Mouse (Mus musculus): ENCODE measurements around the gene Rhbdf2. TPM values are rescaled to one million over a fixed set of nuclear protein-coding genes. Genes with fewer than 3 reads are reported as not detected.

The Rhbdf2 gene
- total RNA-seq, 4 experiments from 2014 or later, result 1.1 to 2.5 (median 1.8) TPM

DNA sequence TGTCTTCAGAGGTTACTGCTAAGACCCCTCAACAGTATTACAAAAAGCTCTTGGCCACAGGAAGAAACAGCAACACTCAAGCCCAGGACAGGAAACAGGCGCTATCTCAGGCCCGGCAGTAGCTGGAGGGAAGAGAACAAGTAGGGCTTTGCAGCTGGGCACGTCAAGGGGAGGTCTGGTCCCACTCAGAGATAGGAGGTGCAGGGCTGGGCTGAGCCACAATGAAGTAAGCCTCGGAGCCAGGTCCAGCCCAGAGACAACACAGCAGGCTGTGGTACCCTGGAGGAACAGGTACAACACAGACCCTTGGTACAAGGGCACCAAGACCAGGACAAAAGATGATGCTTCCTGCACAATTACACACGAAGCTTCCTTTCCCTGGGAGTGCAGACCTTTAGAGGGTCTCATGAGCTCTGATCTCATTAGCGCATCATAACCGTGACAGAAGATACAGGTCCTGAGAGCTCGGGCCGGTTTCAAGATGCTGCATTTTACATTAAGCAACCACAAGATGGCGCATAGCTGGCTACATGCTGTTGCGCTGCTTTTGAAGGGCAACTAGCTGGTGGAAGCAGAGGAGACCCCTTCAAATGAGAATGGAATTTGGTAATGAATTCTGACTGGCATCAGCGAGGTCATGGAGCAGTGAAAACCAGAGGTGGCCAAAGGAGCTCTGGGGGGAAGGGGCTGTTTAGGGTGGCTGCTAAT is 72.5 kb downstream of the Rhbdf2 start:
- DNase-seq (ENCODE audit: low spot score in 2 of 2), result peak in 1 of 2 experiments; percentile 36

GRCm38 (mm10) chr11:116552194-116552593 is 74.6 kb downstream of the Rhbdf2 start:
- DNase-seq (ENCODE audit: low spot score in 2 of 2), result no peak

GRCm38 (mm10) chr11:116550748-116551147 is 76.1 kb downstream of the Rhbdf2 start:
- no peak for DNase-seq (ENCODE audit: low spot score in 2 of 2)

DNA sequence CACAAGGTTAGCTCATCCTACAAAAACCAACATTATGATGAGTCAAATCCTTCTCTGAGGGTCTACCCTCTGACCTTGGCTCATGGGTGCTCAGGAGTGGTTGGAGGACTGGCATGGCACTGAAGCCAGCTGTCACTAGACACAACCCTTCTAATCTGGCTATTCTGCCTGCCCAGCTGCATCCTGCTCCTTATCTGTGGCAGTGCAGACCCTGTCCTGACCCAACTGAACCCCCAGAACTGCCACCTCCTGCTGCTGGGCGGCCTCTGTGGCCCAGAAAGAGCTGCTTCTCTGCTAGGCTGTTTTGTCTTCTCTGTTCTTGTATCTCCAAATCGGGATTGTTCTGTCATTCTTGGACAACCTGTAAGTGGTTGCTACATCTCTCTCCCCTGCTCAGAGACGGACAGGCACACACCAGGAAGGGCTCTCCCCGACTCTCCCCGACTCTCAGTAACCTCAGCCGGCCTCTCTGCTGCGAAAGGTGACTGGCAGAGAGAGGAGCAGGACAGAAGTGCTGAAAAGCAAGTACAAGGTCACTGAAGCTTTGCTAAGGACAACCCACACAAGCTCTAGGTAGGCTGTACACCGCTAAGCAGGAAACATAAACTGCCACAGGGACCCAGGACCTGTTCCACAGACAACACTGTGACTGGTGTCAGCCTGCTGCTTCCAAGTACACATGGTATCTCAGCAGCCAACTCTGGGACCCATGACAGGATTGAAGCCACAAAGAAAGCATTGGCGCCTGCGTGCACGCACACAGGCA is 77.4 kb downstream of the Rhbdf2 start:
- no peak for DNase-seq (ENCODE audit: low spot score in 2 of 2)

GRCm38 (mm10) chr11:116548780-116549179 is 78.0 kb downstream of the Rhbdf2 start:
- DNase-seq (ENCODE audit: low spot score in 2 of 2), result no peak

Other genes with a start within 250 kb of the Rhbdf2 start
- gene Rnf157, start 214.0 kb downstream of the Rhbdf2 start, total RNA-seq (2022), result 100 to 1,000 TPM; 220 to 248 (median 241) TPM
- gene Ubald2, start 192.9 kb downstream of the Rhbdf2 start, total RNA-seq (2022), result 10 to 100 TPM; 28.6 to 30.4 (median 29.5) TPM
- under 1 TPM in 1 of 4 experiments, not detected in 3; 0.14 TPM for gene Qrich2, start 160.8 kb downstream of the Rhbdf2 start, total RNA-seq (2022)
- 100 to 1,000 TPM in 1 of 4 experiments, 10 to 100 TPM in 3; 83.2 to 104 (median 89.6) TPM for gene Prpsap1, start 132.8 kb downstream of the Rhbdf2 start, total RNA-seq (2022)
- 1 to 10 TPM; 2.8 to 3.6 (median 2.9) TPM for gene Sphk1, start 96.1 kb downstream of the Rhbdf2 start, total RNA-seq (2022)
- gene Ube2o, start 45.6 kb downstream of the Rhbdf2 start, total RNA-seq (2022), result 100 to 1,000 TPM in 1 of 4 experiments, 10 to 100 TPM in 3; 96.8 to 110 (median 98.8) TPM
- 1 to 10 TPM in 3 of 4 experiments, under 1 TPM in 1; 0.57 to 3.9 (median 1.4) TPM for gene Aanat, start 40.6 kb downstream of the Rhbdf2 start, total RNA-seq (2022)
- 1 to 10 TPM; 4.8 to 8.5 (median 5.8) TPM for gene Prcd, start 26.5 kb upstream of the Rhbdf2 start, total RNA-seq (2022)
- gene Cygb, start 27.3 kb upstream of the Rhbdf2 start, total RNA-seq (2022), result 10 to 100 TPM; 57.2 to 76.1 (median 63.0) TPM
- not detected for gene St6galnac1, start 148.5 kb upstream of the Rhbdf2 start, total RNA-seq (2022)
- gene Mxra7, start 201.0 kb upstream of the Rhbdf2 start, total RNA-seq (2022), result 10 to 100 TPM; 18.6 to 22.1 (median 20.0) TPM
- gene Mettl23, start 216.3 kb upstream of the Rhbdf2 start, total RNA-seq (2022), result 10 to 100 TPM; 23.0 to 33.2 (median 28.8) TPM
- 10 to 100 TPM; 29.1 to 36.5 (median 32.4) TPM for gene Jmjd6, start 216.4 kb upstream of the Rhbdf2 start, total RNA-seq (2022)
- gene Mfsd11, start 225.4 kb upstream of the Rhbdf2 start, total RNA-seq (2022), result 10 to 100 TPM; 47.2 to 58.6 (median 51.2) TPM
- 100 to 1,000 TPM; 177 to 189 (median 181) TPM for gene Srsf2, start 226.1 kb upstream of the Rhbdf2 start, total RNA-seq (2022)

All from layer of hippocampus, adult 8-10 months (tissue).